Mouse (Mus musculus) testis, adult 10 weeks (tissue): ENCODE measurements around the gene Gm5728. TPM values are rescaled to one million over a fixed set of nuclear protein-coding genes. Genes with fewer than 3 reads are reported as not detected.

ENCODE experiments used
- polyA plus RNA-seq: library from polyadenylated mRNA; stranded (reverse); fragments of 350-450 nt; fragmentation: Illumina TruSeq; extraction: RNeasy Lipid Tissue Mini Kit (QIAGEN cat#74804); gene quantifications from one replicate; pipeline ENCODE4 v1.2.3, GENCODE M21; 2014; ENCODE audit warnings: low read depth, low replicate concordance

Gm5728 gene
- polyA plus RNA-seq, result not detected

GRCm38 (mm10) chr7:20375310-20375709, at the start of gene Gm5728:
Gene Gm5728 (minus strand): TSS chr7:20375410.

DNA sequence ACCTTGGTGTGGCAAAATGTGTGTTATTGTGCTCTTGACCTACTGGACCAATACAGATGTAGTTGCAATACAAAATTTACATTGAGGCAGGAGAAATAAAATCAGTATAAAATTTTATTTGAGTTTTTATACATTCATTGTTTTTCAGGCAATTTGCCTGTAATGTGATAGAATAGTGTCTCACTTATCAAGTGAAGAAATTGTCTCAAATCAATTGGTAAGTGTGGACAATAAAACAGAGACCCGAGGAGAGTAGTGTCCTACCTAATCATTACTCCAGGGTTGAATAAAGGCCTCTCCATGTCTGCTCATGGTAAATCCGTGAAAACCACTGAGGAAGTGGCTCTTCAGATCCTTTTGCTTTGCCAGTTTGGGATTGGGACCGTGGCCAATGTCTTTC, 42.4 kb upstream of the Gm5728 start, which contains the start of gene Vmn1r100:
TSS of gene Vmn1r100 (plus strand) at position 301 of the 400 bp plus-strand sequence.

DNA sequence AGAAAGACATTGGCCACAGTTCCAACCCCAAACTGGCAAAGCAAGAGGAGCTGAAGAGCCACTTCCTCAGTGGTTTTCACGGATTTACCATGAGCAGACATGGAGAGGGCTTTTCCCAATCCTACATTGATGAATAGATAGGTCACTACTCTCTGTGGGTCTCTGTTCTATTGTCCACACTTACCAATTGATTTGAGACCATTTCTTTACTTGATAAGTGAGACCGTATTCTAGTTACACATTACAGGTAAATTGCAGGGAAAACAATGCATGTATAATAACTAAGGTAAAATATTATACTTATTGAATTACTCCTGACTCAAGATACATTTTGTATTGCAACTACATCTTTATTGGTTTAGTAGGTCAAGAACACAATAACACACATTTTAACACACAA, 41.2 kb downstream of the Gm5728 start, which contains the start of gene Gm4133:
TSS of gene Gm4133 (minus strand) at position 101 of the 400 bp plus-strand sequence.

Other genes with a start within 250 kb of the Gm5728 start
- not detected for gene Vmn1r93, start 236.3 kb downstream of the Gm5728 start, polyA plus RNA-seq
- not detected for gene Vmn1r94, start 207.0 kb downstream of the Gm5728 start, polyA plus RNA-seq
- gene Vmn1r95, start 181.7 kb downstream of the Gm5728 start, polyA plus RNA-seq, result not detected
- gene Gm6164, start 169.8 kb downstream of the Gm5728 start, polyA plus RNA-seq, result not detected
- not detected for gene Gm4498, start 141.6 kb downstream of the Gm5728 start, polyA plus RNA-seq
- gene Gm5890, start 112.6 kb downstream of the Gm5728 start, polyA plus RNA-seq, result 0.27 TPM
- gene Gm4133, start 41.3 kb downstream of the Gm5728 start, polyA plus RNA-seq, result not detected
- not detected for gene Vmn1r100, start 42.5 kb upstream of the Gm5728 start, polyA plus RNA-seq
- gene Vmn1r101, start 67.2 kb upstream of the Gm5728 start, polyA plus RNA-seq, result not detected
- gene Gm10670, start 99.5 kb upstream of the Gm5728 start, polyA plus RNA-seq, result not detected
- gene Vmn1r103, start 135.1 kb upstream of the Gm5728 start, polyA plus RNA-seq, result not detected
- not detected for gene Vmn1r104, start 158.4 kb upstream of the Gm5728 start, polyA plus RNA-seq
- gene Gm5726, start 170.3 kb upstream of the Gm5728 start, polyA plus RNA-seq, result not detected
- not detected for gene Gm4141, start 200.8 kb upstream of the Gm5728 start, polyA plus RNA-seq
- 0.60 TPM for gene Gm4513, start 223.6 kb upstream of the Gm5728 start, polyA plus RNA-seq